Mouse (Mus musculus) limb, embryonic 13.5 days (tissue): ENCODE data around the gene Cope. TPM values are rescaled to one million over a fixed set of nuclear protein-coding genes. Genes with fewer than 3 reads are reported as not detected.

ENCODE experiments used
- ATAC-seq: fragments of 200-750 bp; cut with Nextera tagmentation; 2 replicates; pipeline ENCODE4 v1.8.0; 2017; ENCODE audit warnings: low read depth, moderate number of reproducible peaks, moderate TSS enrichment; ENCODE audit not compliant: low FRiP score
- H3K27ac ChIP-seq: fragments of 300-500 bp; sonication (generic); 2 replicates; pipeline ENCODE4 v1.5.1; 2015; ENCODE audit warnings: inconsistent platforms, mild to moderate bottlenecking, moderate library complexity
- H3K27me3 ChIP-seq: fragments of 300-500 bp; sonication (generic); 2 replicates; pipeline ENCODE4 v1.6.1; 2015; ENCODE audit warnings: mild to moderate bottlenecking, inconsistent platforms
- H3K36me3 ChIP-seq: fragments of 300-500 bp; sonication (generic); 2 replicates; pipeline ENCODE4 v1.6.1; 2015; ENCODE audit warnings: inconsistent platforms, mild to moderate bottlenecking, moderate library complexity
- H3K4me1 ChIP-seq: fragments of 300-500 bp; sonication (generic); 2 replicates; pipeline ENCODE4 v1.6.1; 2015; ENCODE audit warnings: inconsistent platforms
- H3K4me2 ChIP-seq: fragments of 300-500 bp; sonication (generic); replicated peaks from 2 replicates; pipeline ENCODE4 v1.6.1; 2015; ENCODE audit warnings: inconsistent platforms, mild to moderate bottlenecking, moderate library complexity
- H3K4me3 ChIP-seq: fragments of 300-500 bp; sonication (generic); 2 replicates; pipeline ENCODE4 v1.5.1; 2015; ENCODE audit warnings: moderate library complexity, mild to moderate bottlenecking, inconsistent platforms
- H3K9ac ChIP-seq: fragments of 300-500 bp; sonication (generic); 2 replicates; pipeline ENCODE4 v1.6.1; 2015; ENCODE audit warnings: mild to moderate bottlenecking, inconsistent platforms
- H3K9me3 ChIP-seq: fragments of 300-500 bp; sonication (generic); 2 replicates; pipeline ENCODE4 v1.6.1; 2016; ENCODE audit warnings: inconsistent platforms
- WGBS: fragments of 180-500 bp; shearing (Covaris S2); methylation state at CpG from one replicate; pipeline ENCODE4 v1.1.7; 2015; 5-methylcytosine and 5-hydroxymethylcytosine counted together
- polyA plus RNA-seq: library from polyadenylated mRNA; unstranded; fragments of >200 nt; fragmentation: Nextera tagmentation; extraction: Ambion mirVana; gene quantifications from 2 replicates; pipeline ENCODE4 v1.2.1, GENCODE M21; 2015

The Cope gene
- polyA plus RNA-seq, 1 experiment from 2014 or later: 340 TPM

DNA sequence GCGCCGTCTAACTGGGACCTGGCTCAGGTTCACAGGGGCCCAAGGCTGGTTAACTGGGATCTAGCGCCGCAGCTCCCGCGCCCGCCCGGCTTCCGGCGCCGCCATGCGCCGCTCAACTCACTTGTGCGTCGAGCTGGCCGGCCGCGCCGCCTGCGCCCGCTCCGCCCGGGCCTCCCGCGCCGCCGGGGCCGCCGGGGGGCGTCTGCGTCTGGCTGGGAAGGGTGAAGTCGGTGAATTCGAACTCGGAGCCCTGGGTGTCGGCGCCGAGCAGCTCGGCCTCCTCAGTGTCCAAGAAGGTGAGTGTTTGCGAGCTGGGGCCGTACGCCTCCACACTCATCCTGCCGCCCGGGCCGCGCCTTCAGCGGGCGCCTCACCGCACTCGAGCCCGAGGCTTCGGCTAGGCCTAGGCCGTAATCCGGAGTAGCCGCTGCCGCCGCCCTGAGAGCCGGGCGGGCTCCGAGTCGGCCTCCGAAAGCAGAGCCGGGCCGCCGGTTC lies 50.4 kb downstream of the Cope start:
- no peaks in the 10 kb centered on the region for H3K9me3 ChIP-seq
- peak overlapping the region; percentile 100 for H3K4me3 ChIP-seq
- H3K36me3 ChIP-seq: peaks cover 24% of the 10 kb centered on the region
- H3K4me2 ChIP-seq: peak overlapping the region; percentile 100
- peak; percentile 49; the same call in 1 of the 2 replicates for ATAC-seq
- peak overlapping the region; percentile 99 for H3K9ac ChIP-seq
- WGBS: 0% methylated on average over 56 of the region's 64 CpGs
- H3K27ac ChIP-seq: peak overlapping the region; percentile 76
- H3K27me3 ChIP-seq: no peaks in the 10 kb centered on the region
- peaks cover 55% of the 10 kb centered on the region for H3K4me1 ChIP-seq

DNA sequence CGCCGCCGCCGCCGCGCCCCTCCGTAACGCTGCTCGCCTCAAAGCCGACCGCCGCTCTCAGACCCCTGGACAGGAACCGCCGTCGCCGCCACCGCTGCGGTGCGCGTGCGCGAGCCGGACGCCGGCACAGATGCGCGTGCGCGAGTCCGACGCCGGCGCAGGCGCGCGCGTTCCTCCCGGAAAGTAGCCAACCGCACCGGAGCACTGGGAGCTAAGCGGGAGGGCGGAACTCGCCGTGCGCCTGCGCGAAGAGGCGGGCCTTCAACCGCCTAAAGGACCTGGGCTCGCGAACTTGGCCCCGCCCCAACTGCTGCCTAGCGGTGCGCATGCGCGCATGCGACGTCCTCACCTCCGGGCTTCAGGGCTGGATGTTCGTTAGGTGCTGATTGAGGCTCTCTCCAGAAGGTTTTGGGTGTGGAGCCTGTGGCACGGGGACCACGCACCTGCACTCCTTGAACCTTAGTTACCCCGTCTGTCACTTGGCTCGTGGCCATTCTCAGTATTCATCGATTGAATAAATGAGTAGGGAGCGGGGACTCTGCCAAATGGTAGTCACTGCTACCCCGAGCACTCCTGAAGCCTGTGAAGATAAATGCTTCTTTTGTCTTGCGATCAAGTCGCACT lies 51.0 kb downstream of the Cope start, which contains the start of gene Upf1:
Gene Upf1 (minus strand): TSS at position 85 of the 624 bp plus-strand sequence.
- peaks cover 21% of the 10 kb centered on the region for H3K36me3 ChIP-seq
- H3K27ac ChIP-seq: peak within 1 kb of the TSS; percentile 76
- ATAC-seq: peak; percentile 91
- H3K9ac ChIP-seq: peak within 1 kb of the TSS; percentile 99
- peak within 1 kb of the TSS; percentile 100 for H3K4me2 ChIP-seq
- H3K27me3 ChIP-seq: no peaks in the 10 kb centered on the region
- under 1% methylated on average over 67 of the region's 69 CpGs for WGBS
- peak within 1 kb of the TSS; percentile 100 for H3K4me3 ChIP-seq
- H3K4me1 ChIP-seq: peaks cover 49% of the 10 kb centered on the region
- no peaks in the 10 kb centered on the region for H3K9me3 ChIP-seq

DNA sequence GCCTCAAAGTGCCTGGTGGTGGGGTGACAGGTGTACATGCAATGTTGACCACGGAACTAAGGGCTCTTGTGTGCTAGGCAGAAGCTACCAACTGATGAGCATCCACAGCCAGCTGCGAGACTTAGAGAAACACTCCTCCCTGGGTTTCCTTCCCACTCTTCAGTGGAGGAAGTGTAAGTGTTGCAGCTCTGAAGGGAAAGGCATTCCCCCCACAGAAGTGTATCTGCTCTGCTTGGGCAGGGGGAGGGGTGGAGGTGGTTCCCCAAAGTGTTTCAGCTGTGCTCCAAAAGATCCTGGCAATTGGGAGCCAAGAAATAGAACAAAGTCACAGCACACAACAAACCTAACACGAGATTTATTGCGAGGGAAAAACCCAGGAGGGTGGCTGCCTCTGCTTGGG lies 51.7 kb downstream of the Cope start:
- 0 out of 2 replicates have a peak, but pooled peaks cover 4% of the 10 kb centered on the region for H3K27me3 ChIP-seq
- WGBS: 70% methylated on average over 4 of the region's 4 CpGs
- peak overlapping the region; percentile 76 for H3K27ac ChIP-seq
- ATAC-seq: no peak
- peak overlapping the region; percentile 100 for H3K4me2 ChIP-seq
- peaks cover 14% of the 10 kb centered on the region for H3K36me3 ChIP-seq
- no peaks in the 10 kb centered on the region for H3K9me3 ChIP-seq
- H3K4me1 ChIP-seq: peaks cover 42% of the 10 kb centered on the region
- peak overlapping the region; percentile 100 for H3K4me3 ChIP-seq
- H3K9ac ChIP-seq: peak overlapping the region; percentile 60

DNA sequence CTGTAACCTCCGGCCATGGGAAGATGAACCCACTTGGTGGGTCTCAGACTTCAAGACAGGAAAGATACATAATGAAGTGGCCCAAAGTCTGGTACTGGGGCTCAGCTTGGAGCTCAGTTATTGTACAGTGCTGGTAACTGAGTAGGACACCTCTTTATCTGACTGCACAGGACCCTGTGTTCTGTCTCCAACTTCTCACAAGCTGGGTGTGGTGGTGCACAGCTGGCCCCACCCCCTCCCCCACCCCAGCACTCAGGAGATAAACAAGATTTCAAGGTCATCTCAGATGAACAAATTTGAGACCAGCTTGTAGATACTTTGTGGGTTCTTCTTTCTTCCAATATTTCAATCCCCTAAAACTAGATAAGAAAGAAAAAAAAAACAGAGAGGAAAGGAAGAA lies 53.8 kb downstream of the Cope start:
- no peak for ATAC-seq
- Histone ChIP-seq H3K4me2 (no peak overlapping the region), H3K36me3 (no peaks in the 10 kb centered on the region), H3K4me1 (peaks cover 29% of the 10 kb centered on the region), H3K27ac (no peak overlapping the region), H3K9me3 (no peaks in the 10 kb centered on the region), H3K9ac (no peak overlapping the region), H3K27me3 (0 out of 2 replicates have a peak, but pooled peaks cover 8% of the 10 kb centered on the region), H3K4me3 (no peak overlapping the region)
- 93% methylated on average over 1 of the region's 1 CpGs for WGBS

DNA sequence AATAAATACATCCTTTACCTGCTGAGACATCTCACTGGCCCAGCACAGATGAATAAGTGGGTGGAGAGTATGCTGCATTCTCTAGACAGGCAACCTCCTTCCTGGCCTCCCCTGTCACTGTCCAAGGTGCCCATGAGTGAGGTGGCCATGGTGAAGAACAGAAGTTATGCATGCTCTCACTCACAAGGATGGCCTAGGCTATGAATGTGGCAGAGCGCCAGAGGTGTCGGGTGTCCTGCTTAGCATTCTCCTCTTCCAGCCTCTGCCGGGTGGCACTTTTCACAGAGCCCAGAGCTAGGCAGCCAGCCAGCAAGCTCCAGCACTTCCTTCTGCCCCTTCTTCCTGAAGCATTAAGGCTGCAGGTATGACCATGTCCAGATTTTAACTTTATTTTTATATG lies 57.1 kb downstream of the Cope start:
- H3K27ac ChIP-seq: no peak overlapping the region
- H3K4me2 ChIP-seq: no peak overlapping the region
- no peaks in the 10 kb centered on the region for H3K36me3 ChIP-seq
- WGBS: 29% methylated on average over 3 of the region's 3 CpGs
- 0 out of 2 replicates have a peak, but pooled peaks cover 8% of the 10 kb centered on the region for H3K27me3 ChIP-seq
- ATAC-seq: no peak
- no peaks in the 10 kb centered on the region for H3K9me3 ChIP-seq
- no peak overlapping the region for H3K9ac ChIP-seq
- H3K4me1 ChIP-seq: peaks cover 23% of the 10 kb centered on the region
- H3K4me3 ChIP-seq: no peak overlapping the region

DNA sequence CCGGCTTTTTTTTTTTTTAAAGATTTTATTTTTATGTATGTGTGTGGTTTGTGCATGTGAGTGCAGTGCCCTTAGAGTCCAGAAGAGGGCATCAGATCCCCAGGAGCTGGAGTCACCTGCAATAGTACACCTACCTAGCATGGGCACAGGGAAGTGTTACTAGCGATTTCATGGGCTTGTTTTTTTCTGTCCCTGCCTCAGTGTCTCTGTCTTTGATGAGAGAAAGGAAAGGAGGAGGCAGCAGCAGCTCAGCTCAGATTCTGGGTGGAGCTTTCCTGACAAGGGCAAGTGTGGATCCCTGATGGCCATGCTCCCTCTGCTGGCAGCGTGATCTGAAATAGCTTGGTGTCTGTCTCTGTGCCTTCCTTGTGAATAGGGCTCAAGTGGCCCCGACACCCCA lies 58.5 kb downstream of the Cope start:
- WGBS: 60% methylated on average over 4 of the region's 4 CpGs
- Histone ChIP-seq H3K4me1 (peaks cover 24% of the 10 kb centered on the region), H3K4me3 (no peak overlapping the region), H3K9me3 (no peaks in the 10 kb centered on the region), H3K36me3 (no peaks in the 10 kb centered on the region), H3K4me2 (no peak overlapping the region), H3K27ac (no peak overlapping the region), H3K9ac (no peak overlapping the region), H3K27me3 (0 out of 2 replicates have a peak, but pooled peaks cover 8% of the 10 kb centered on the region)
- ATAC-seq: no peak

DNA sequence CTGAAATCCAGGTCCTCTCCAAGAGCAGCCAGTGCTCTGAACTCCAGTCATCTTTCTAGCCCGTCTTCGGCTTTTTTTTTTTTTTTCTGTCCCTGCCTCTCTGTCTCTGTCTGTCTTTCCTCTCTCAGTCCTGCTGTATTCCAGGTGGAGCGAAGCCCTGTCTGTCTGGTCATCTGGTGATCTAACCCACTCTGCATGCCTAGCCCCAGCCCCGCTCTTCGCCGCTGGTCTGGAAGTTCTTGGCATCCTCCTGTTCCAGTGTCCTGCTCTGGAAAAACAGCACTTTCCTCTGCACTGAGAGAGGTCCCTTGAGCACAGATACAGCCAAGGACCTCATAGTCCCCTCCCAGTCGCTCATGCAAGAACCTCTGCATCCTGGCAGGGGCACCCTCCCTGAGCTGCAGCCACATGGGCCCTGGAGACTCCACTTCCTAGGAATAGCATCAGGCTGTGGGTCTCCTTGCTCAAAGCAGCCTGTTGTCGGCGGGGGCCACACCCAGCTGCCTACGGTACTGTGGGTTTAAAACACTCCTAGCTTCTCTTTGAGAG lies 59.2 kb downstream of the Cope start:
- peaks cover 24% of the 10 kb centered on the region for H3K4me1 ChIP-seq
- no peak overlapping the region for H3K4me2 ChIP-seq
- H3K27ac ChIP-seq: peak overlapping the region; percentile 67; the same call in 1 of the 2 replicates
- H3K4me3 ChIP-seq: no peak overlapping the region
- H3K9ac ChIP-seq: no peak overlapping the region; the same call in 1 of the 2 replicates
- WGBS: 73% methylated on average over 10 of the region's 10 CpGs
- ATAC-seq: no peak
- H3K36me3 ChIP-seq: no peaks in the 10 kb centered on the region
- H3K9me3 ChIP-seq: no peaks in the 10 kb centered on the region
- H3K27me3 ChIP-seq: 0 out of 2 replicates have a peak, but pooled peaks cover 8% of the 10 kb centered on the region

Other genes starting within 250 kb of the Cope start
- gene Tm6sf2, start 229.6 kb upstream of the Cope start, polyA plus RNA-seq: 1.0 and 1.2 TPM in 2 replicates
- gene Hapln4, start 219.1 kb upstream of the Cope start, polyA plus RNA-seq: not detected in 2 replicates
- 0.67 and 0.87 TPM in 2 replicates for gene Ncan, start 181.6 kb upstream of the Cope start, polyA plus RNA-seq
- gene Nr2c2ap, start 171.2 kb upstream of the Cope start, polyA plus RNA-seq: 25.1 and 26.0 TPM in 2 replicates
- gene Rfxank, start 163.4 kb upstream of the Cope start, polyA plus RNA-seq: 23.8 and 26.0 TPM in 2 replicates
- 51.0 and 56.0 TPM in 2 replicates for gene Borcs8, start 163.0 kb upstream of the Cope start, polyA plus RNA-seq
- gene Mef2b, start 162.8 kb upstream of the Cope start, polyA plus RNA-seq: 0.38 TPM in 2 replicates
- 66.5 and 70.6 TPM in 2 replicates for gene Tmem161a, start 130.2 kb upstream of the Cope start, polyA plus RNA-seq
- 4.0 and 4.6 TPM in 2 replicates for gene Slc25a42, start 90.2 kb upstream of the Cope start, polyA plus RNA-seq
- 37.0 and 40.5 TPM in 2 replicates for gene Sugp2, start 68.3 kb upstream of the Cope start, polyA plus RNA-seq
- gene Armc6, start 68.1 kb upstream of the Cope start, polyA plus RNA-seq: 25.5 and 26.2 TPM in 2 replicates
- 57.9 and 58.1 TPM in 2 replicates for gene Homer3, start 19.7 kb upstream of the Cope start, polyA plus RNA-seq
- gene Ddx49, start within 50 bp of the Cope start, polyA plus RNA-seq: 55.8 and 60.9 TPM in 2 replicates
- 10.0 and 10.2 TPM in 2 replicates for gene Cers1, start 13.3 kb downstream of the Cope start, polyA plus RNA-seq
- 0.78 and 2.7 TPM in 2 replicates for gene Gdf1, start 27.3 kb downstream of the Cope start, polyA plus RNA-seq
- 18.7 and 19.5 TPM in 2 replicates for gene Upf1, start 50.8 kb downstream of the Cope start, polyA plus RNA-seq
- gene Comp, start 71.0 kb downstream of the Cope start, polyA plus RNA-seq: 26.4 and 40.8 TPM in 2 replicates
- gene Crtc1, start 137.1 kb downstream of the Cope start, polyA plus RNA-seq: 26.7 and 29.9 TPM in 2 replicates
- 29.0 and 30.3 TPM in 2 replicates for gene Klhl26, start 174.4 kb downstream of the Cope start, polyA plus RNA-seq
- 24.2 and 26.6 TPM in 2 replicates for gene Tmem59l, start 184.8 kb downstream of the Cope start, polyA plus RNA-seq
- gene Crlf1, start 190.6 kb downstream of the Cope start, polyA plus RNA-seq: 83.3 and 85.0 TPM in 2 replicates
- gene Rex1bd, start 204.2 kb downstream of the Cope start, polyA plus RNA-seq: 139 and 148 TPM in 2 replicates
- 856 and 861 TPM in 2 replicates for gene Uba52, start 208.3 kb downstream of the Cope start, polyA plus RNA-seq
- 284 and 290 TPM in 2 replicates for gene Fkbp8, start 225.2 kb downstream of the Cope start, polyA plus RNA-seq
- gene Kxd1, start 225.4 kb downstream of the Cope start, polyA plus RNA-seq: 49.3 and 53.4 TPM in 2 replicates
- 20.9 and 21.4 TPM in 2 replicates for gene Ell, start 236.9 kb downstream of the Cope start, polyA plus RNA-seq